Mouse (Mus musculus) left cerebral cortex, postnatal 25 days (tissue): ENCODE measurements at regions not wholly inside any gene's neighbourhood (a gene's known extent, or its start where the extent isn't known, plus 50 kb on each side); places are given as distances from the start of the nearest gene placed in this dataset.

Experiments
- DNase-seq, 2 experiments: peaks; one replicate each; pipeline ENCODE4 v3.0.0; 2022; ENCODE audit warnings: low spot score in 2 of 2, mixed read lengths in 1 of 2
- intact Hi-C: fragments of 180-260 bp; cut with DNase I; formaldehyde crosslinking; loops from one replicate; pipeline ENCODE4 v1.15.1; 2025

GRCm38 (mm10) chr7:70698986-70699385 lies 332.5 kb upstream of the Nr2f2 start:
- no peak for DNase-seq
- intact Hi-C loops = no loop called here

GRCm38 (mm10) chr7:70692160-70692559 lies 325.6 kb upstream of the Nr2f2 start:
- intact Hi-C loops = no loop called here

GRCm38 (mm10) chr7:70690845-70691244 lies 324.3 kb upstream of the Nr2f2 start:
- intact Hi-C loops = no loop called here
- no peak for DNase-seq

More at GRCm38 (mm10) chr7:70692160-70692559, 325.6 kb upstream of the Nr2f2 start:
- no peak for DNase-seq

DNA sequence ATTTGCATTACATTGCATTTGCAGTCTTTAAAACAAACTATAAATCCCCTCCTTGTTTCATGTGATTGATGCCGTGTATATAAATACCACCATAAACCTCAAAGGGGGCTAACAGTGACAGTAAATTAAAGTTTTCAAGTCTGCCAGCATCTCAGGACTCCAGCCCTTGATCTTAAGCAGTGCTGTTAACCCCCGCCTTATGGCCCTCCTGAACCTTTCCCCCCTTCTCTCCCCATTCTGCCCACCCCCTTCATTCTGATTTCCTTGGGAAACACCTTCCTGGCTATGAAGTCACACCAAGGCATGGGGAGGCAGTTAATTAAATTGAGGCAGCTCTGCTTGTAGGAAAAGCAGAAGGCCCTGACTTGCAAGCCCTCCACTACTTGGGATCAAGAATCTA lies 302.5 kb upstream of the Nr2f2 start:
- intact Hi-C loops = no loop called here
- DNase-seq = no peak

DNA sequence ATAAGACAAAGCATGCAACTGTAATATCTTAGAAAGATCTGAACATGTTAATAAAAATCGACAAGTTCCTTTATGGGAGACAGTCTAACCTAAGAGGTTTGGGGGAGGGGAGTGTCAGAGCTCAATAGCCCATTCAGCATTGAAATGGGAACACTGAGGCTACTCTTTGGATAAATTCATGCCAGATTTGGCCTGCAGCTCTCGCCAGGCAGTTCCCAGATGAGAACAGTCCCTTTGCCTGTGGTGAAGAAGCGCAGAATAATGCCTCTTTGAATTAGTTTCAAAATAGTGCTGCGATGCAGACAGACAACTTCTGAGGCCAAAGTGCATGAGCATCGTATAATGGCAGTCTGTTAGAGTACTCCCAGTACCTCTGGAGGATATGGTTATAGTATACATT lies 293.6 kb upstream of the Nr2f2 start:
- DNase-seq = peak in 1 of 2 experiments; percentile 29
- intact Hi-C loops = no loop called here

- intact Hi-C loops = no loop called here
These were observed 283.3 kb upstream of the Nr2f2 start for GRCm38 (mm10) chr7:70649760-70650377.

DNA sequence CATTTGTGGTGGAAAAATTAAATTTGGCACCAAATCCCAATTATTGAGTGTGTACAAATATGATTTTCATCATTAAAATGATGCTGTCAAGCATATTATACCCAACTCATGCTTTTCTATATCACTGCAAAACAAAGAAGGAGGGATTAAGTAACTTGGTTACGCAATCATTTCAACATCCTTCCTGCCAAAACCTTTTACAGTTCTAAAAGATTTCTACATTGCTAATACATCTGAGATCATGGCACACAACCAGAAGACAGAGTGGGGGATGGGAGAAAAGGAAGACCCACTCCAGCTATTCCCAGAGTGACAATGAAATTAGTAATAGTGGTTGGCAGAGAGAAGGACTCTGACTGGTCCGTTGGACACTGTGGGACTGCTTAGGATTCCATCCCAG lies 280.3 kb upstream of the Nr2f2 start:
- DNase-seq = no peak
- intact Hi-C loops = no loop called here

More at GRCm38 (mm10) chr7:70649760-70650377, 283.3 kb upstream of the Nr2f2 start:
- no peak for DNase-seq

DNA sequence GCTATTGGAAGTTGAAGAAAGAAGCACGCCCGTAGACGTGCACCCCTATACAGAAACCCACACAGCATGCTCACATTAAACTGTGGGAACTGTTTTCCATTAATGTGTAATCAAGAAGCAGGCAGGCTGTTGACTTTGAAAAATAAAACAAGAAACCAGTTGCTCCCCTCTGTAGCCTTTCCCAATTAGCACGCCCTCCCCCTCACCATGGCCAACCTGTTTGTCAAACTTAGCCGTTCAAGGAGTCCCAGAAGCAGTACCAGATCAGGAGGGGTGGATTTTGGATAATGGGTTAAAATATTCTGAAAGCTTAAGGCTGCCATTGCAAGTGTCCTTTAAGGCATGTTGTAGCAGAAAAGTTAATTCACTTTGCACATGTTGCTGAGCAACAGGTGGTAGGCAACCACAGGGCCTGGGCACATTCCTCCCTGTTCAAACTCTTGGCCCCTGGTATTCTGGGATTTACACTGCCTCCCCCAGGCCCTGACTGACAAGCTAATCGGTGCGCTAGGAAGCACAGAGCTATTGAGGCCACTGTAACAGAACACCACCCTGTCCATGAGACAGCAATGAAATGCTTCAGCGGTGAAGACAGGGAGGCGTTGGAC lies 277.3 kb upstream of the Nr2f2 start:
- DNase-seq = no peak
- intact Hi-C loops = no loop called here

- DNase-seq = no peak
- intact Hi-C loops = no loop called here
These were observed 276.5 kb upstream of the Nr2f2 start for GRCm38 (mm10) chr7:70643055-70643454.

DNA sequence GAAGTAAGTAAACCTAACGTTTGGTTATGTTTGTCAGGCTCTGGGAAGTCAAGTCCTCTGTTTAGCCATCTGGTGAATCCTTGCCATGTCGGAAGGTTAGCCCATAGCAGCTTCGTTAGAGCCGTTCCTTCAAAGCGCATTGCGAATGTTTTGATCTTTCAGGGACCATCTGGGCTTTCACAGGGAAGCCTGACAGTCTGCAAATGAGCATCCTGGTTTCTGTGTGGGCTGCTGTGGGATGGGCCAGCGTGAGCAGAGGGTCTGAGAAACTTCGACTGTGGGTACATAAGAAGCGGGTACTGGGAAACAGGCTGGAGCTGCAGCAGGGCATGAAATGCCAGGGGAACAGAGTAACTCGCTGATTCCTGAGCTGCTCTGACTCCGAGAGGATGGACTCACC lies 274.7 kb upstream of the Nr2f2 start:
- no peak for DNase-seq
- intact Hi-C loops = no loop called here

GRCm38 (mm10) chr7:70640574-70640973 lies 274.0 kb upstream of the Nr2f2 start:
- intact Hi-C loops = no loop called here
- no peak for DNase-seq

DNA sequence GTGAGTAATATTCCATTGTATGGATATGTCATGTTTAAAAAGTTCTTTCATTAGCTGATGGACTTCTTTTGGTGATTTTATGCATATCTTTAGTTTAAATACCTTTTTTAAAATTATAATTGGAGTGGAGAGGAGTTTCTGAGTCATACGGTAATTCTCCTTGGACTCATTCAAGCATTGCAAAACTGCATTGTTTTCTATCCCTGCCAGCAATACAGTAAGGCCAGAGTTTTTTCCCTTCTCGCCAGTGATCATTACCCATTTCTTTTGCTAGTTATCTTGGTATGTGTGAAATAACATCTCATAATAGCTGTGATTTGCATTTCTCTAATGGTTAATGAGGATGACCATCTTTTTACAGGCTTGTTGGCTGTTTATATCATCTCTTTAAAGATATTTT lies 271.6 kb upstream of the Nr2f2 start:
- no peak for DNase-seq
- intact Hi-C loops = no loop called here

GRCm38 (mm10) chr7:70634016-70634415 lies 267.5 kb upstream of the Nr2f2 start:
- intact Hi-C loops = no loop called here
- no peak for DNase-seq

- intact Hi-C loops = no loop called here
- DNase-seq = peak in 1 of 2 experiments; percentile 65
These were observed 267.0 kb upstream of the Nr2f2 start for GRCm38 (mm10) chr7:70633577-70633976.

- intact Hi-C loops = no loop called here
- DNase-seq = no peak
These were observed 259.2 kb upstream of the Nr2f2 start for GRCm38 (mm10) chr7:70625643-70626231.

GRCm38 (mm10) chr7:70624727-70625642 lies 258.4 kb upstream of the Nr2f2 start:
- intact Hi-C loops = no loop called here
- DNase-seq = no peak

DNA sequence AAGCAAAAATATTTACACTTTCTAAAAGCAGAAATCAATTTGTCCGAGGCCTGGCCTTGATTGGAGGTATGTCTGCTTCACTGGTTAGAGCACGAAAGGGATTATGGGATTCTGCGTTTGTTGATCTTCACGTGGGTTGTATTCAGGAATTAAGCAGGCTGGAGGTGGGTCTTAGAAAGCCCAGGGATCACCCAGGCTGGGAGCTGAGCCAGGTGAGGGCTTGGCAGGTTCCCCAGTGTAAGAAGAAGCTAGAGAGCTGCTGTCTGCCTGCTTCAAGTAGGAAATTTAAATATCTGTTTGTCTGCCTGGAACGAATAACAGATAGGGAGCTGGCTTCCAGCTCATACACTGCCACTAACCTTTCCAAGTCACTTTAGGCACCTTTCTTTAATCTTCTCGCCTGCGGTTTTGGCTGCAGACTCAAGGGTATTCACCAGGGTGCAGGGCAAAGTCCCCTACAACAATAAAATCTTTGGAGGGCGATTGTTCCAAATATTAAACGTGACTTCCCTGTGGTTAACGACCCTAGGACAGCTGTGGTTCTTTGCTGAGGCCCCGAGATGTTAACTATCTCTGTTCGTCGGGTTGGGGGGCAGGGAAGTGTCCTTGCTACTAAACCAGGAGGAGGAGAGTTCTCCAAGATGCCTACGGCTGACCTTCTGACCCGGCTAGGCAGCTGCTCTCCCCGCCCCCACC lies 257.6 kb upstream of the Nr2f2 start:
- intact Hi-C loops = no loop called here
- no peak for DNase-seq

GRCm38 (mm10) chr7:70619400-70619799 lies 252.9 kb upstream of the Nr2f2 start:
- no peak for DNase-seq
- intact Hi-C loops = no loop called here

- intact Hi-C loops = no loop called here
- no peak for DNase-seq
These were observed 251.7 kb upstream of the Nr2f2 start for GRCm38 (mm10) chr7:70618270-70618669.

GRCm38 (mm10) chr7:70606511-70606910 lies 240.0 kb upstream of the Nr2f2 start:
- intact Hi-C loops = no loop called here
- no peak for DNase-seq
